Mouse (Mus musculus): ENCODE data around the gene Adam17. TPM values are rescaled to one million over a fixed set of nuclear protein-coding genes. Genes with fewer than 3 reads are reported as not detected.

The Adam17 gene
- total and polyA plus RNA-seq, 3 experiments, result 20.4 to 43.1 (median 38.2) TPM

GRCm38 (mm10) chr12:21322296-21322695 is 51.1 kb downstream of the Adam17 start:
- H3K27me3 ChIP-seq (ENCODE audit: insufficient read depth, low read length), result no peaks in the 10 kb centered on the region
- no peak overlapping the region for H3K4me3 ChIP-seq (ENCODE audit: low read depth, low read length)
- ATAC-seq (ENCODE audit: extremely low read depth, insufficient number of reproducible peaks, low FRiP score, poor library complexity, severe bottlenecking) (no peak), DNase-seq (ENCODE audit: low spot score) (no peak)
- H3K4me1 ChIP-seq (ENCODE audit: insufficient read depth, low read depth, low read length), result peaks cover 13% of the 10 kb centered on the region
- H3K9me3 ChIP-seq (replicated peaks), result no peaks in the 10 kb centered on the region
- no peak for TF ChIP-seq TAL1 (conservative IDR thresholded peaks at IDR 0.05; ENCODE audit: low read depth, low read length)
- no peak for TF ChIP-seq GATA1 (IDR thresholded peaks at IDR 0.05; ENCODE audit: borderline replicate concordance, low read length)
- TF ChIP-seq POLR2AphosphoS5 (IDR thresholded peaks at IDR 0.05; ENCODE audit: insufficient replicate concordance, low read depth, low read length), result no peak
- TF ChIP-seq GATA2 (IDR thresholded peaks at IDR 0.05; ENCODE audit: borderline replicate concordance, low read depth, low read length), result no peak
- TF ChIP-seq CTCF (IDR thresholded peaks at IDR 0.05; ENCODE audit: low read depth, low read length), result no peak
- peaks cover 91% of the 10 kb centered on the region for H3K36me3 ChIP-seq (replicated peaks)

- TF ChIP-seq CTCF (IDR thresholded peaks at IDR 0.05; ENCODE audit: low read depth, low read length), result no peak
- TF ChIP-seq GATA2 (IDR thresholded peaks at IDR 0.05; ENCODE audit: borderline replicate concordance, low read depth, low read length), result no peak
- no peak for TF ChIP-seq GATA1 (IDR thresholded peaks at IDR 0.05; ENCODE audit: borderline replicate concordance, low read length)
- no peak for TF ChIP-seq POLR2AphosphoS5 (IDR thresholded peaks at IDR 0.05; ENCODE audit: insufficient replicate concordance, low read depth, low read length)
- TF ChIP-seq TAL1 (conservative IDR thresholded peaks at IDR 0.05; ENCODE audit: low read depth, low read length), result no peak
- H3K9me3 ChIP-seq (replicated peaks), result no peaks in the 10 kb centered on the region
- no peaks in the 10 kb centered on the region for H3K27me3 ChIP-seq (ENCODE audit: insufficient read depth, low read length)
- H3K4me3 ChIP-seq (ENCODE audit: low read depth, low read length), result no peak overlapping the region
- ATAC-seq (ENCODE audit: extremely low read depth, insufficient number of reproducible peaks, low FRiP score, poor library complexity, severe bottlenecking) (no peak), DNase-seq (ENCODE audit: low spot score) (no peak)
- H3K36me3 ChIP-seq (replicated peaks), result peaks cover 80% of the 10 kb centered on the region
- H3K4me1 ChIP-seq (ENCODE audit: insufficient read depth, low read depth, low read length), result peaks cover 18% of the 10 kb centered on the region
These were observed 52.3 kb downstream of the Adam17 start for GRCm38 (mm10) chr12:21321170-21321569.

- no peak for TF ChIP-seq GATA1 (IDR thresholded peaks at IDR 0.05; ENCODE audit: borderline replicate concordance, low read length)
- TF ChIP-seq POLR2AphosphoS5 (IDR thresholded peaks at IDR 0.05; ENCODE audit: insufficient replicate concordance, low read depth, low read length), result no peak
- no peak for TF ChIP-seq CTCF (IDR thresholded peaks at IDR 0.05; ENCODE audit: low read depth, low read length)
- Histone ChIP-seq H3K36me3 (replicated peaks) (peaks cover 75% of the 10 kb centered on the region), H3K27me3 (ENCODE audit: insufficient read depth, low read length) (no peaks in the 10 kb centered on the region), H3K9me3 (replicated peaks) (no peaks in the 10 kb centered on the region), H3K4me3 (ENCODE audit: low read depth, low read length) (no peak overlapping the region), H3K4me1 (ENCODE audit: insufficient read depth, low read depth, low read length) (peaks cover 23% of the 10 kb centered on the region)
- ATAC-seq (ENCODE audit: extremely low read depth, insufficient number of reproducible peaks, low FRiP score, poor library complexity, severe bottlenecking), result no peak
- DNase-seq (ENCODE audit: low spot score), result no peak
These were observed 53.1 kb downstream of the Adam17 start for GRCm38 (mm10) chr12:21320317-21320716.

- Histone ChIP-seq H3K4me1 (ENCODE audit: insufficient read depth, low read depth, low read length) (peaks cover 23% of the 10 kb centered on the region), H3K27me3 (ENCODE audit: insufficient read depth, low read length) (no peaks in the 10 kb centered on the region), H3K9me3 (replicated peaks) (no peaks in the 10 kb centered on the region), H3K36me3 (replicated peaks) (peaks cover 78% of the 10 kb centered on the region), H3K4me3 (ENCODE audit: low read depth, low read length) (no peak overlapping the region)
- DNase-seq (ENCODE audit: low spot score) (peak; percentile 64), ATAC-seq (ENCODE audit: extremely low read depth, insufficient number of reproducible peaks, low FRiP score, poor library complexity, severe bottlenecking) (peak; percentile 51; the same call in 1 of the 2 replicates)
- TF ChIP-seq POLR2AphosphoS5 (IDR thresholded peaks at IDR 0.05; ENCODE audit: insufficient replicate concordance, low read depth, low read length) (no peak), CTCF (IDR thresholded peaks at IDR 0.05; ENCODE audit: low read depth, low read length) (peak; percentile 49), TAL1 (conservative IDR thresholded peaks at IDR 0.05; ENCODE audit: low read depth, low read length) (no peak), GATA2 (IDR thresholded peaks at IDR 0.05; ENCODE audit: borderline replicate concordance, low read depth, low read length) (no peak)
These were observed 55.1 kb downstream of the Adam17 start for GRCm38 (mm10) chr12:21318143-21318895.

- H3K9me3 ChIP-seq (replicated peaks), result no peaks in the 10 kb centered on the region
- ATAC-seq (ENCODE audit: extremely low read depth, insufficient number of reproducible peaks, low FRiP score, poor library complexity, severe bottlenecking) (no peak), DNase-seq (ENCODE audit: low spot score) (peak; percentile 6)
- H3K4me1 ChIP-seq (ENCODE audit: insufficient read depth, low read depth, low read length), result peaks cover 23% of the 10 kb centered on the region
- H3K27me3 ChIP-seq (ENCODE audit: insufficient read depth, low read length), result no peaks in the 10 kb centered on the region
- TF ChIP-seq TAL1 (conservative IDR thresholded peaks at IDR 0.05; ENCODE audit: low read depth, low read length) (no peak), GATA1 (IDR thresholded peaks at IDR 0.05; ENCODE audit: borderline replicate concordance, low read length) (no peak), CTCF (IDR thresholded peaks at IDR 0.05; ENCODE audit: low read depth, low read length) (no peak), POLR2AphosphoS5 (IDR thresholded peaks at IDR 0.05; ENCODE audit: insufficient replicate concordance, low read depth, low read length) (no peak), GATA2 (IDR thresholded peaks at IDR 0.05; ENCODE audit: borderline replicate concordance, low read depth, low read length) (no peak)
- H3K4me3 ChIP-seq (ENCODE audit: low read depth, low read length), result peak overlapping the region; percentile 89
- H3K36me3 ChIP-seq (replicated peaks), result peaks cover 77% of the 10 kb centered on the region
These were observed 56.6 kb downstream of the Adam17 start for GRCm38 (mm10) chr12:21316869-21317265.

- peak; percentile 80 for DNase-seq (ENCODE audit: low spot score)
- peak; percentile 89 for ATAC-seq (ENCODE audit: extremely low read depth, insufficient number of reproducible peaks, low FRiP score, poor library complexity, severe bottlenecking)
These were observed 57.2 kb downstream of the Adam17 start, which contains the start of gene Iah1 for GRCm38 (mm10) chr12:21315923-21316868. TSS of gene Iah1 (plus strand) at chr12:21316389.

More at GRCm38 (mm10) chr12:21315923-21316868, 57.2 kb downstream of the Adam17 start, which contains the start of gene Iah1:
- Histone ChIP-seq H3K4me3 (ENCODE audit: low read depth, low read length) (peak within 1 kb of the TSS; percentile 89), H3K4me1 (ENCODE audit: insufficient read depth, low read depth, low read length) (peaks cover 21% of the 10 kb centered on the region), H3K36me3 (replicated peaks) (peaks cover 77% of the 10 kb centered on the region), H3K27me3 (ENCODE audit: insufficient read depth, low read length) (no peaks in the 10 kb centered on the region), H3K9me3 (replicated peaks) (no peaks in the 10 kb centered on the region)
- TF ChIP-seq CTCF (IDR thresholded peaks at IDR 0.05; ENCODE audit: low read depth, low read length) (no peak), GATA2 (IDR thresholded peaks at IDR 0.05; ENCODE audit: borderline replicate concordance, low read depth, low read length) (no peak), POLR2AphosphoS5 (IDR thresholded peaks at IDR 0.05; ENCODE audit: insufficient replicate concordance, low read depth, low read length) (no peak)
